Mouse (Mus musculus) liver, embryonic 11.5 days (tissue): ENCODE measurements around the gene Ppp1r9b. TPM values are rescaled to one million over a fixed set of nuclear protein-coding genes. Genes with fewer than 3 reads are reported as not detected.
A peak's percentile ranks its signal among the peaks of the same experiment; 100 is the strongest.

ENCODE experiments used
- ATAC-seq: fragments of 200-750 bp; cut with Nextera tagmentation; replicated peaks from 2 replicates; pipeline ENCODE4 v1.8.0; 2017; ENCODE audit warnings: moderate number of reproducible peaks, mild to moderate bottlenecking, moderate TSS enrichment, moderate library complexity; ENCODE audit not compliant: low FRiP score
- DNase-seq: peaks from one replicate; pipeline ENCODE4 v3.0.0-alpha.2; 2017; ENCODE audit warnings: low spot score
- H3K27ac ChIP-seq: fragments of 300-500 bp; sonication (generic); 2 replicates; pipeline ENCODE4 v1.5.1; 2014; ENCODE audit warnings: mild to moderate bottlenecking, low read depth, low read length, control low read depth
- H3K27me3 ChIP-seq: fragments of 300-500 bp; sonication (generic); replicated peaks from 2 replicates; pipeline ENCODE4 v1.6.1; 2014; ENCODE audit warnings: low read length, mixed read lengths; ENCODE audit not compliant: control insufficient read depth, insufficient read depth
- H3K36me3 ChIP-seq: fragments of 300-500 bp; sonication (generic); 2 replicates; pipeline ENCODE4 v1.6.1; 2014; ENCODE audit warnings: mild to moderate bottlenecking, low read length, moderate library complexity, mixed read lengths; ENCODE audit not compliant: control insufficient read depth, insufficient read depth
- H3K4me1 ChIP-seq: fragments of 300-500 bp; sonication (generic); replicated peaks from 2 replicates; pipeline ENCODE4 v1.6.1; 2014; ENCODE audit warnings: low read length, mixed read lengths; ENCODE audit not compliant: control insufficient read depth, insufficient read depth
- H3K4me2 ChIP-seq: fragments of 300-500 bp; sonication (generic); 2 replicates; pipeline ENCODE4 v1.6.1; 2014; ENCODE audit warnings: mild to moderate bottlenecking, control low read depth, moderate library complexity
- H3K4me3 ChIP-seq: fragments of 300-500 bp; sonication (generic); 2 replicates; pipeline ENCODE4 v1.5.1; 2014; ENCODE audit warnings: low read depth, low read length, control low read depth
- H3K9ac ChIP-seq: fragments of 300-500 bp; sonication (generic); 2 replicates; pipeline ENCODE4 v1.6.1; 2014; ENCODE audit warnings: low read depth, low read length, control low read depth
- H3K9me3 ChIP-seq: fragments of 300-500 bp; sonication (generic); 2 replicates; pipeline ENCODE4 v1.6.1; 2016; ENCODE audit warnings: low read length, inconsistent platforms, mixed read lengths; ENCODE audit not compliant: control insufficient read depth
- WGBS: fragments of 180-500 bp; shearing (Covaris S2); extraction: QIAGEN DNeasy Blood & Tissue Kit; methylation state at CpG from one replicate; pipeline ENCODE4 v1.1.7; 2014; 5-methylcytosine and 5-hydroxymethylcytosine counted together
- polyA plus RNA-seq: library from polyadenylated mRNA; unstranded; fragments of >200 nt; fragmentation: Nextera tagmentation; extraction: Ambion mirVana; gene quantifications from 2 replicates; pipeline ENCODE4 v1.2.1, GENCODE M21; 2014

Gene Ppp1r9b
- polyA plus RNA-seq, 1 experiment from 2014 or later = 27.9 TPM

DNA sequence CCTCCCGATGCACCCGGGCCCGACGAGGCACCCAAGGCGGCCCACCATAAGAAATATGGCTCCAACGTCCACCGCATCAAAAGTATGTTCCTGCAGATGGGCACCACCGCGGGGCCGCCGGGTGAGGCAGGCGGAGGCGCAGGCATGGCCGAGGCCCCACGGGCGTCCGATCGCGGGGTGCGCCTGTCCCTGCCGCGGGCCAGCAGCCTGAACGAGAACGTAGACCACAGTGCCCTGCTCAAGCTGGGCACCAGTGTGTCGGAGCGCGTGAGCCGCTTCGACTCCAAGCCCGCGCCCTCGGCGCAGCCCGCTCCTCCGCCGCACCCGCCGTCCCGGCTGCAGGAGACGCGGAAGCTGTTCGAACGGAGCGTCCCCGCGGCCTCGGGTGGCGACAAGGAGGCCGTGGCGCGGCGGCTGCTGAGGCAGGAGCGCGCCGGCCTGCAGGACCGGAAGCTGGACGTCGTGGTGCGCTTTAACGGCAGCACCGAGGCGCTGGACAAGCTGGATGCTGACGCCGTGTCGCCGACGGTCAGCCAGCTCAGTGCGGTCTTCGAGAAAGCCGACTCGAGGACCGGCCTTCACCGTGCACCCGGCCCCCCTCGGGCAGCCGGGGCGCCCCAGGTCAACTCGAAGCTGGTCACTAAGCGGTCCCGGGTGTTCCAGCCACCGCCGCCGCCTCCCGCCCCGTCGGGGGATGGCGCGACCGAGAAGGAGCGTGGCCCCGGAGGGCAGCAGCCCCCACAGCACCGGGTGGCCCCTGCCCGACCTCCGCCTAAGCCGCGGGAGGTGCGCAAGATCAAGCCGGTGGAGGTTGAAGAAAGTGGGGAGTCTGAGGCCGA, 1.0 kb downstream of the Ppp1r9b start:
- peak overlapping the region; percentile 92 for H3K27ac ChIP-seq
- H3K9ac ChIP-seq = peak overlapping the region; percentile 99
- peaks cover 72% of the 10 kb centered on the region for H3K4me1 ChIP-seq
- ATAC-seq (no peak), DNase-seq (peak; percentile 63)
- H3K9me3 ChIP-seq = no peaks in the 10 kb centered on the region
- peak overlapping the region; percentile 98 for H3K4me3 ChIP-seq
- peaks cover 8% of the 10 kb centered on the region; the same call in 1 of the 2 replicates for H3K36me3 ChIP-seq
- under 1% methylated on average over 99 of the region's 99 CpGs for WGBS
- H3K27me3 ChIP-seq = no peaks in the 10 kb centered on the region
- peak overlapping the region; percentile 95 for H3K4me2 ChIP-seq

DNA sequence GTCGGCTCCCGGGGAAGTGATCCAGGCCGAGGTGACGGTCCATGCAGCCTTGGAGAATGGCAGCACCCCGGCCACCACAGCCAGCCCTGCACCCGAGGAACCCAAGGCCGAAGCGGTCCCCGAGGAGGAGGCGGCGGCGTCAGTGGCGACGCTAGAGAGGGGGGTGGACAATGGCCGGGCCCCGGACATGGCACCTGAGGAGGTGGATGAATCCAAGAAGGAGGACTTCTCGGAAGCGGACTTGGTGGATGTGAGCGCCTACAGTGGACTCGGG, 1.6 kb downstream of the Ppp1r9b start:
- under 1% methylated on average over 20 of the region's 20 CpGs for WGBS
- H3K4me1 ChIP-seq = peaks cover 71% of the 10 kb centered on the region
- peak overlapping the region; percentile 99 for H3K9ac ChIP-seq
- H3K4me2 ChIP-seq = peak overlapping the region; percentile 95
- peak overlapping the region; percentile 98 for H3K4me3 ChIP-seq
- no peak for ATAC-seq
- H3K9me3 ChIP-seq = no peaks in the 10 kb centered on the region
- no peaks in the 10 kb centered on the region for H3K27me3 ChIP-seq
- H3K36me3 ChIP-seq = peaks cover 13% of the 10 kb centered on the region; the same call in 1 of the 2 replicates
- no peak for DNase-seq
- peak overlapping the region; percentile 92 for H3K27ac ChIP-seq

GRCm38 (mm10) chr11:94992754-94993606, 2.1 kb downstream of the Ppp1r9b start:
- H3K36me3 ChIP-seq = peaks cover 14% of the 10 kb centered on the region; the same call in 1 of the 2 replicates
- 2% methylated on average over 22 of the region's 22 CpGs for WGBS
- H3K27ac ChIP-seq = peak overlapping the region; percentile 92

GRCm38 (mm10) chr11:94994208-94994814, 3.5 kb downstream of the Ppp1r9b start:
- H3K4me3 ChIP-seq = peak overlapping the region; percentile 98
- ATAC-seq (no peak), DNase-seq (no peak)
- H3K27me3 ChIP-seq = no peaks in the 10 kb centered on the region
- H3K4me2 ChIP-seq = peak overlapping the region; percentile 95
- peaks cover 27% of the 10 kb centered on the region; the same call in 1 of the 2 replicates for H3K36me3 ChIP-seq
- H3K4me1 ChIP-seq = peaks cover 71% of the 10 kb centered on the region
- H3K9me3 ChIP-seq = no peaks in the 10 kb centered on the region
- 28% methylated on average over 10 of the region's 10 CpGs for WGBS
- H3K27ac ChIP-seq = peak overlapping the region; percentile 52
- peak overlapping the region; percentile 99 for H3K9ac ChIP-seq

More at GRCm38 (mm10) chr11:94992754-94993606, 2.1 kb downstream of the Ppp1r9b start:
- peaks cover 71% of the 10 kb centered on the region for H3K4me1 ChIP-seq
- H3K4me2 ChIP-seq = peak overlapping the region; percentile 95
- H3K9ac ChIP-seq = peak overlapping the region; percentile 99
- no peaks in the 10 kb centered on the region for H3K9me3 ChIP-seq
- DNase-seq = peak; percentile 61
- H3K27me3 ChIP-seq = no peaks in the 10 kb centered on the region
- H3K4me3 ChIP-seq = peak overlapping the region; percentile 98
- ATAC-seq = no peak

- Histone ChIP-seq H3K9me3 (no peaks in the 10 kb centered on the region), H3K9ac (peak overlapping the region; percentile 99), H3K27ac (peak overlapping the region; percentile 74), H3K4me3 (peak overlapping the region; percentile 98), H3K4me1 (peaks cover 74% of the 10 kb centered on the region), H3K36me3 (peaks cover 33% of the 10 kb centered on the region; the same call in 1 of the 2 replicates), H3K27me3 (no peaks in the 10 kb centered on the region), H3K4me2 (peak overlapping the region; percentile 95)
- no peak for ATAC-seq
- no peak for DNase-seq
- WGBS = 65% methylated on average over 11 of the region's 11 CpGs
Measured at GRCm38 (mm10) chr11:94994947-94995772, 4.3 kb downstream of the Ppp1r9b start.

DNA sequence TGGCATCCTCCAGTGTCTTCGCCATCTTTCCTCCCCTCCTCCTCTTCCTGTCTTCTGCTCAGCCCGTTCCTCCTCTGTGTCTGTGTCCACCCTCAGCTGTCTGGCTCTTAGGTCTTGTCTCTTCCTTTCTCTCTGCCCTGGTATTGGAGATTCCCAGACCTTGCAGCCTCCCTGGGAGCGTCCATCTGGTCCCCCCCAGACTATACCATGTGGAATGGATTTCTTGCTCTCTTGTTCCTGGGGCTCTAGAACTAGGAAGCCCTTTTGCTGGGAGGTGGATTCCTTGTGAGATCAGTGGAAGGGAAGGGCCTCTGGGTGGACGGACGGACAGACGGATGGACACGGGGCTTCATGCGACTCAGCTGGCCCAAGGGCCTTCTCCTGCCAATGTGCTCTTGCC, 5.3 kb downstream of the Ppp1r9b start:
- Histone ChIP-seq H3K27ac (peak overlapping the region; percentile 74), H3K4me2 (peak overlapping the region; percentile 95), H3K27me3 (no peaks in the 10 kb centered on the region), H3K9me3 (no peaks in the 10 kb centered on the region), H3K9ac (peak overlapping the region; percentile 44; the same call in 1 of the 2 replicates), H3K4me3 (peak overlapping the region; percentile 98), H3K36me3 (peaks cover 40% of the 10 kb centered on the region; the same call in 1 of the 2 replicates), H3K4me1 (peaks cover 79% of the 10 kb centered on the region)
- no peak for ATAC-seq
- 80% methylated on average over 8 of the region's 8 CpGs for WGBS
- no peak for DNase-seq

DNA sequence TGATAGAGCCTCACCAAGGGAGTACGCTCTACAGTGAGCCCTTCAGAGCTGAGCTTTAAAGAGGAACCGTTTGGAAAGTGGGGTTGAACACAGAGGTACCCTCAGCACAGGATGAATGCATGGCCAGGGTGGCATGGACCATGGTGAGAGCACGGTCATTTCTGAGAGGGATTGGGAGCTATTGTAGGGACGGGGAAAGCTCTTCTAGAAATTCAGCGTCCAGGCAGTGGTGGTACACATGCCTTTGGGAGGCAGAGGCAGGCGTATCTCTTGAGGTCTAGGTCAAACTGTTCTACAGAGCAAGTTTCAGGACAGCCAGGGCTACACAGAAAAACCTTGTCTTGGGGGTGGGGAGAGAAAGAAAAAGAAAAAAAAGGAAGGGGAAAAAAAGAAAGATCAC, 6.1 kb downstream of the Ppp1r9b start:
- Histone ChIP-seq H3K27ac (peak overlapping the region; percentile 74), H3K9me3 (no peaks in the 10 kb centered on the region), H3K36me3 (peaks cover 47% of the 10 kb centered on the region), H3K4me1 (peaks cover 85% of the 10 kb centered on the region), H3K4me3 (peak overlapping the region; percentile 98), H3K9ac (peak overlapping the region; percentile 69), H3K4me2 (peak overlapping the region; percentile 95), H3K27me3 (no peaks in the 10 kb centered on the region)
- WGBS = 81% methylated on average over 6 of the region's 6 CpGs
- ATAC-seq (no peak), DNase-seq (no peak)

DNA sequence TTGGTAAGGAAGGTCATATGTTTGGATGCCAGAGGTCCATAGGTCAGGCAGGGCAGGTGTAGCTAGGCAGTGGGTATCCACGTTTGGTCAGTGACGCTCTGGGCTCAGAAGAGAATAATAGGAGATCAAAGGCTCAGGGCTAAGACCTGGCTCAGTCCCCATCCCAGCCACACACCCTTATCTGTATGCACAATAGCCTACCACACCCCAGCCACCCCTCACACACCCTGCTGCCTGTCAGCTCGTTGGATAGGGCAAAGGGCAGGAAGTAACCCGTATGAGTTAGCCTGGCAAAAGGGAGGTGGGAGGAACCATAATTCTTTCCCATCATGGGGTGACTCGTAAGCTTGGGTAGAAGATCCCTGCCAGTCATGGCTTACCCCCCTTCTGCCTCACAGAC, 6.8 kb downstream of the Ppp1r9b start:
- WGBS = 39% methylated on average over 5 of the region's 5 CpGs
- H3K9me3 ChIP-seq = no peaks in the 10 kb centered on the region
- peak overlapping the region; percentile 95 for H3K4me2 ChIP-seq
- peak overlapping the region; percentile 69 for H3K9ac ChIP-seq
- peak; percentile 91 for ATAC-seq
- peaks cover 53% of the 10 kb centered on the region for H3K36me3 ChIP-seq
- H3K27me3 ChIP-seq = no peaks in the 10 kb centered on the region
- peak overlapping the region; percentile 74 for H3K27ac ChIP-seq
- peak; percentile 71 for DNase-seq
- peaks cover 90% of the 10 kb centered on the region for H3K4me1 ChIP-seq
- H3K4me3 ChIP-seq = peak overlapping the region; percentile 98
